Mouse (Mus musculus): ENCODE measurements around the gene Cpxm1. TPM values are rescaled to one million over a fixed set of nuclear protein-coding genes. Genes with fewer than 3 reads are reported as not detected.
"Not testable (repeated sequence)": the region's sequence is repeated elsewhere in the genome, so short reads cannot be mapped to it uniquely, and the experiment has no call there.

The Cpxm1 gene
- polyA plus RNA-seq, 1 experiment from 2014 or later: 27.8 TPM

DNA sequence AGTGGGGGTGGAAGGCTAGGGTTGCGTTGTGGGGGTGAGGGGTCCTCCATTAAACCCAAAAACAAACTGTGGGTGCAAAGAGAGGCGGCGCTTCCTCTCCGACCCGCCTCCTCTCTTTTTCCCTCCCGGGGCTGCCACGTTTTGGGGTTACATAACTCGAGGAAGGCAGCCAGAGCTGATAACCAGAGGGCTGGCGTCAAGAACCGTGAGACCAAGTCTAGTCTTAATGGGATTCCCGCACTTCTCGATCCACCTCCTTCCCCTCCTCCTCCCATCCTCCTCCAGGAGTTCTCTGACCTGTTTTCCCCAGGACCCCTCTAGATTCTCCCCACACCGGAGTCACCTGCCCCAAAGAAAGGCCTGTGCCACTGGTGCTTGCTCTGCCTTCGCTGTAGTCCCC lies 717 bp upstream of the Cpxm1 start:
- no peak for ATAC-seq (ENCODE audit: low FRiP score)
- no peaks in the 10 kb centered on the region for H3K9me3 ChIP-seq (replicated peaks)
- H3K4me2 ChIP-seq: peak overlapping the region; percentile 95
- 25% methylated on average over 14 of the region's 14 CpGs for WGBS
- no peak overlapping the region for H3K9ac ChIP-seq (replicated peaks)
- H3K4me3 ChIP-seq (replicated peaks): peak overlapping the region; percentile 51
- 0 out of 2 replicates have a peak, but pooled peaks cover 4% of the 10 kb centered on the region for H3K36me3 ChIP-seq
- peaks cover 12% of the 10 kb centered on the region for H3K27me3 ChIP-seq (replicated peaks)
- peaks cover 19% of the 10 kb centered on the region for H3K4me1 ChIP-seq
- no peak overlapping the region for H3K27ac ChIP-seq (replicated peaks)

DNA sequence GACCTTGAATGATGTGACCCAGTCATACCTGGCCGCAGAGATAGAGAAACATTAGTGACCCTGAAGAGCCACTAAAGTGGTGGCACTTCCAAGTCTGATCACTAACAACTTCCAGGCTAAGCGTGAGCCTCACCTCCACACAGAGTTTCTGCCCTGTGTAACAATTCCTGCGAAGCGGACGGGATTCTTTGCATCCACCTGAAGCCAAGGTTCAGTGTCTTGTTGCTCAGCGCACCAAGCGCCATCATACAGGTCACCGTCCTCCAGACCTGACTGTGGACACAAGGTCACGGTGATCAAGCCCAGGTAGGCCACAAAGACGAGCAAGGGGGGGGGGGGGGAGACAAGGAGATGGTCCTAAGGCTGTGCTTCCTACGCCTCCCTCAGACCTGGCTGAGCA lies 1.7 kb downstream of the Cpxm1 start:
- H3K4me2 ChIP-seq: no peak overlapping the region
- H3K9me3 ChIP-seq (replicated peaks): no peaks in the 10 kb centered on the region
- no peak overlapping the region for H3K4me3 ChIP-seq (replicated peaks)
- ATAC-seq (ENCODE audit: low FRiP score): no peak
- H3K9ac ChIP-seq (replicated peaks): no peak overlapping the region
- WGBS: 95% methylated on average over 11 of the region's 11 CpGs
- H3K27me3 ChIP-seq (replicated peaks): peaks cover 12% of the 10 kb centered on the region
- H3K27ac ChIP-seq (replicated peaks): no peak overlapping the region
- peaks cover 19% of the 10 kb centered on the region for H3K4me1 ChIP-seq
- peaks cover 13% of the 10 kb centered on the region for H3K36me3 ChIP-seq

DNA sequence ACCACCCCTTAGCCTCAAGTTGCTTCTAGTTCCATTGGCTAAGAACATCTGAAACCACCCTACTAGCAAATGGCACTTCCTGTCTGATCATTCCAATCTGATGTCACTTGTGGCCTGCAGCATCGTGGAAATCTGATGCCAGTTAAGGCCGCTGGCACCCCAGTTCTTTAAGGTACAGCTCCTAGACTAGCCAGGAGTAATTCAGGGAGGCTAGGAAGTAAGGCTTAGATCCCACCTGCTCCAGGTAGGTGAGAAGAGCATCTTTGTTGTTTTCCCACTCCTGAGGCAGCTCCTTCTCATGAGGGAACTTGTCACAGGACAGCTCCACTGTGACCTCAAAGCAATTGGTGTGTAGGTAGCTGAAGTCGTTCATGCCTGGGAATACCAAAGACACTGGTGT lies 4.5 kb downstream of the Cpxm1 start:
- peaks cover 1% of the 10 kb centered on the region; the same call in 1 of the 2 replicates for H3K27me3 ChIP-seq (replicated peaks)
- H3K27ac ChIP-seq (replicated peaks): no peak overlapping the region
- H3K9me3 ChIP-seq (replicated peaks): no peaks in the 10 kb centered on the region
- H3K36me3 ChIP-seq: peaks cover 16% of the 10 kb centered on the region
- no peak overlapping the region for H3K4me2 ChIP-seq
- H3K4me3 ChIP-seq (replicated peaks): no peak overlapping the region
- whole genome bisulfite sequencing: 90% methylated on average over 3 of the region's 3 CpGs
- peaks cover 14% of the 10 kb centered on the region for H3K4me1 ChIP-seq
- H3K9ac ChIP-seq (replicated peaks): no peak overlapping the region
- ATAC-seq (ENCODE audit: low FRiP score): no peak

DNA sequence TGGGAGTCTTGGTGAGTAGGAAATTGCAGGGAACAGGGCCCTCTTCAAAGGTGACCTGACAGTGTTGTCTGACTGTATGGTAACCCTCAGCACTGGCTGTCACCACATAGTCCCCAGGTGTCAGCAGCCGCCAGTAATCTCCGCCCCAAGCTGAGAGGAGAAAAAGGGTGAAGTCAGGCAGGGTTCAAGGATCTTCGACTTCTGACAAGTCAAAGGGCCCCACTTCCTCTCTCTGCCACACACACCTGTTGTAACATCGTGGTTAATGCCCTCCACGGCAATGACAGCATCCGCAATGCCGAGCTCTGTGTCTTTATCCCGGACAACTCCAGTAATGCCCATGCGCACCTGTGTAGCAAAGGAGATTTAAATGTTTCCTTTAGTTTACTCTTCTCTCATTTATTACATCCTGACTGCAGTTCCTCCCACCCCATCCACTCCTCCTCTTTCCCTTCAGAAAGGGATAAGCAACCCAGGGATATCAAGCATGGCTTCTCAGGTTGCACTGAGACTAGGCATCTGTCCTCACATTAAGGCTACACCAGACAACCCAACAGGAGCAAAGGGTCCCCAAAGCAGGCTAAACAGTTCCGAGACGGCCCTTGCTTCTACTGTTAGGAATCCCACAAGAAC lies 6.3 kb downstream of the Cpxm1 start:
- H3K4me3 ChIP-seq (replicated peaks): no peak overlapping the region
- H3K9ac ChIP-seq (replicated peaks): no peak overlapping the region
- 86% methylated on average over 11 of the region's 11 CpGs for WGBS
- H3K4me2 ChIP-seq: no peak overlapping the region
- H3K36me3 ChIP-seq: peaks cover 16% of the 10 kb centered on the region
- H3K9me3 ChIP-seq (replicated peaks): no peaks in the 10 kb centered on the region
- 0 out of 2 replicates have a peak, but pooled peaks cover 3% of the 10 kb centered on the region for H3K27me3 ChIP-seq (replicated peaks)
- no peaks in the 10 kb centered on the region for H3K4me1 ChIP-seq
- no peak overlapping the region for H3K27ac ChIP-seq (replicated peaks)
- no peak for ATAC-seq (ENCODE audit: low FRiP score)

DNA sequence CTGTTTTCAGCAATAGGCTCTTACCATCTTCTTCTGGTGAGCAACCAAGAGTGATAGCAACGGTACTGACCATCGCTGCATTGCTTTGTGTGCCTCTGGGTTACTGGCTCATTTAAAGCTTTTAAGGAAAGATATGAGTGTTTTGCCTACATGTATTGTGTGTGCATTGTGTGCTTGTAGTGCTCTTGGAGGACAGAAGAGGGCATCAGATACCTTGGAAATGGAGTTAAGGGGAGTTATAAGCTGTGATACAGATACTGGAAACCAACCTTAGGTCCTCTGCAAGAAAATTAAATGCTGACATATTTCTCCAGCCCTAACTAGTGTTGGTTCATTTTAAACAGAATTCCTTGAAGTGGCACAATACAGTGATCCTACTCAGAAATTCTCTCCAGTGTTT lies 8.6 kb downstream of the Cpxm1 start:
- Histone ChIP-seq H3K9me3 (replicated peaks) (no peaks in the 10 kb centered on the region), H3K36me3 (peaks cover 16% of the 10 kb centered on the region), H3K4me3 (replicated peaks) (no peak overlapping the region), H3K27ac (replicated peaks) (no peak overlapping the region), H3K4me1 (no peaks in the 10 kb centered on the region), H3K4me2 (no peak overlapping the region), H3K27me3 (replicated peaks) (0 out of 2 replicates have a peak, but pooled peaks cover 3% of the 10 kb centered on the region), H3K9ac (replicated peaks) (no peak overlapping the region)
- no peak for ATAC-seq (ENCODE audit: low FRiP score)
- 81% methylated on average over 2 of the region's 2 CpGs for WGBS

DNA sequence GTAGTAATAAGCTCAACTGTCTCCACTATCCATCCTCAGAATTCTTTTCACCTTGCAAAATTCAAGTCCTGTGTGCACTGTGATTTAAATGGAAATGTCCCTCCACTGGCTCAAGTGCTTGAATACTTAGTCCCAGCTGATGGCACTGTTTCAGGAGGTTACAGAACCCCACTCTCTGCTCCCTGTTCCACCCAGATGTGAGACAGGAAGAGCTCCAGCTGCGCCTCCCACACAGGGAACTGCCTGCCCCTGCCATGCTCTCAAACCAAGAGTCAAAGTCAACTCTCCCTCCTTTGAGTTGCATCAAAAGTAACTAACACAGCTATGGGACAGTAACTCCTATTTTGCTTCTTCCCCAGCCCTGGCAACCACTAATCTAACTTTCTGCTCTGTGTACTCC lies 11.2 kb downstream of the Cpxm1 start:
- Histone ChIP-seq H3K36me3 (peaks cover 5% of the 10 kb centered on the region; the same call in 1 of the 2 replicates), H3K4me2 (no peak overlapping the region), H3K4me1 (no peaks in the 10 kb centered on the region), H3K27me3 (replicated peaks) (0 out of 2 replicates have a peak, but pooled peaks cover 3% of the 10 kb centered on the region), H3K9me3 (replicated peaks) (no peaks in the 10 kb centered on the region), H3K9ac (replicated peaks) (no peak overlapping the region), H3K27ac (replicated peaks) (no peak overlapping the region), H3K4me3 (replicated peaks) (no peak overlapping the region)
- 82% methylated on average over 1 of the region's 1 CpGs for WGBS
- ATAC-seq (ENCODE audit: low FRiP score): no peak

DNA sequence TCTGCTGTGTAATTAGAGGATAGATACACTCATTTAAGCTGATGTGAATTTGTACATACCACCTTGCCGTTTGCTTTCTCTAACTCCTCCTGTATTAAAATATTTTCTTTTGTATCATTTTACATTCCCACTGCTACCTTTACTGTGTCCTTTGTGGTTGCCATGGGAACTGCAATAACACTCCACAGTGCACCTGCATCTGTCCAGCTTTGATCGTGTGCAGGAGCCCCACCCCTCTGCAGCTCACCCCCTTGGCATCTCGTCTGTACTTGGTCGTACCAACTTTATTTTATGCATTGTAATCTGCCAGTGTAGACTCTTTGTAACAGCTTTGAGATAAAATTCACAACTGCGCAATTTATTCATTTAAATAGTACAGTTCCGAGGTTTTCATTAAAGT lies 13.5 kb downstream of the Cpxm1 start:
- no peaks in the 10 kb centered on the region for H3K4me1 ChIP-seq
- no peak for ATAC-seq (ENCODE audit: low FRiP score)
- H3K27me3 ChIP-seq (replicated peaks): 0 out of 2 replicates have a peak, but pooled peaks cover 3% of the 10 kb centered on the region
- H3K4me3 ChIP-seq (replicated peaks): no peak overlapping the region
- WGBS: 66% methylated on average over 6 of the region's 6 CpGs
- H3K4me2 ChIP-seq: no peak overlapping the region
- H3K27ac ChIP-seq (replicated peaks): no peak overlapping the region
- no peaks in the 10 kb centered on the region for H3K36me3 ChIP-seq
- H3K9ac ChIP-seq (replicated peaks): no peak overlapping the region
- no peaks in the 10 kb centered on the region for H3K9me3 ChIP-seq (replicated peaks)

DNA sequence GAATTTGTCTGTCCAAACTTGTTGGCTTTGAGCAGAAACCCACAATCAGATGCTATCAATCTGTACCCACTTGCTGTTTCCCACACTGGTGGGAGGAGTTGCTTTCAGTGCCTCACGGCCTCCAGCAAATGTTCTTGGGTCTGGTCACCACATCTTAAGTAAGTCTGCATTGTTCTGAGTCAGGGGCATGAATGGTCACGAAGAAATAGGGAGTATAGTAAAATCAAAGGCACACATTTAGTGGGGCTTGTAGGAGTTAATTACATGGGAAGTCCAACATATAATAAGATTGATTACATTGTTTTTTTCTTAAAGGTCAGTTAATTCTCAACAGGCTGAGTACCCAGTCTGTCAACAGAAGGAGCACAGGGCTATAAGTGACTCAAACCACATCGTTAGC lies 14.2 kb downstream of the Cpxm1 start:
- 0 out of 2 replicates have a peak, but pooled peaks cover 3% of the 10 kb centered on the region for H3K27me3 ChIP-seq (replicated peaks)
- H3K4me1 ChIP-seq: no peaks in the 10 kb centered on the region
- H3K9me3 ChIP-seq (replicated peaks): no peaks in the 10 kb centered on the region
- ATAC-seq (ENCODE audit: low FRiP score): no peak
- H3K4me2 ChIP-seq: no peak overlapping the region
- no peaks in the 10 kb centered on the region for H3K36me3 ChIP-seq
- 33% methylated on average over 3 of the region's 3 CpGs for WGBS
- H3K9ac ChIP-seq (replicated peaks): no peak overlapping the region
- H3K4me3 ChIP-seq (replicated peaks): no peak overlapping the region
- H3K27ac ChIP-seq (replicated peaks): no peak overlapping the region

DNA sequence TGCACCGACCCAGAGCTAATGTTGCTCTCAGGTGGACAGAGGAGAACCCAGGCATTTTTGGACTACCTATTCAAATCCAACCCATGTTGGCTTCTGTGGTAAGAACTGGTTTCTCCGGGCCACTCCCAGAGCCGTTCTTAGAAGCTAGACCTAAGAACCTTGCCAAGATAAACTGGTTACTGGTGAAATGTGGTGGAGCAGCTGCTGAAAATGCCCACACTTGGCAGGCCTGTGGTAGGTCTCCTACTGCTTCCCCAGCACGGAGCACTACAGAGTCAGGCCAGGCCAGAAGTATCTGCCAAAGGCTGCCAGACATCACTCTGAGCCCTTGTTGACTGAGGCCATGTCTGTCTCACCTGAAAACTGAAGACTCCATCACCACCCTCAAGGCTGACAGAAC lies 22.4 kb downstream of the Cpxm1 start:
- ATAC-seq (ENCODE audit: low FRiP score): no peak

DNA sequence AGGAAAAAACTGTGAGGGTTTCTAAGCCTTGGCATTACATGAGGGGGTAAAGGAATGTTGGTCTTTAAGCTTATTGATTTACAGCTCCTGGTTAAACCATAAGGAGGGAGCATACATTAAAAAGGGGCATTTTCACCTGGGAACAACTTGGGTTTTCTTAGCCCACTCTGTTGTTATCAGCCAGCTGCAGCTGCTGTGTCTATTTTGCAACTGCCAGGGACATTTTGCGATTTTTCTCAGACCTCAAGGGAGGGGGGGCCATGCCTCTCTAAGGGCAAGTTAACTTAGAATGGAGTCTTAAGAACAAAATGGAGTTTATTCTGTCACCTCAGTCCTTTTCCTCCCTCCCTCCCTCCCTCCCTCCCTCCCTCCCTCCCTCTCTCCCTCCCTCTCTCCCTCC lies 24.3 kb downstream of the Cpxm1 start:
- not testable (repeated sequence) for H3K4me3 ChIP-seq (replicated peaks); H3K4me1 ChIP-seq; H3K4me2 ChIP-seq; ATAC-seq (ENCODE audit: low FRiP score); H3K36me3 ChIP-seq; H3K9me3 ChIP-seq (replicated peaks); H3K27me3 ChIP-seq (replicated peaks); H3K27ac ChIP-seq (replicated peaks); H3K9ac ChIP-seq (replicated peaks)
- 63% methylated on average over 1 of the region's 1 CpGs for WGBS

More for the DNA sequence above, 22.4 kb downstream of the Cpxm1 start:
- no peaks in the 10 kb centered on the region for H3K4me1 ChIP-seq
- WGBS: 82% methylated on average over 4 of the region's 4 CpGs
- H3K4me2 ChIP-seq: no peak overlapping the region
- H3K9ac ChIP-seq (replicated peaks): no peak overlapping the region
- H3K27ac ChIP-seq (replicated peaks): no peak overlapping the region
- H3K36me3 ChIP-seq: no peaks in the 10 kb centered on the region
- H3K27me3 ChIP-seq (replicated peaks): no peaks in the 10 kb centered on the region
- H3K4me3 ChIP-seq (replicated peaks): no peak overlapping the region
- no peaks in the 10 kb centered on the region for H3K9me3 ChIP-seq (replicated peaks)

DNA sequence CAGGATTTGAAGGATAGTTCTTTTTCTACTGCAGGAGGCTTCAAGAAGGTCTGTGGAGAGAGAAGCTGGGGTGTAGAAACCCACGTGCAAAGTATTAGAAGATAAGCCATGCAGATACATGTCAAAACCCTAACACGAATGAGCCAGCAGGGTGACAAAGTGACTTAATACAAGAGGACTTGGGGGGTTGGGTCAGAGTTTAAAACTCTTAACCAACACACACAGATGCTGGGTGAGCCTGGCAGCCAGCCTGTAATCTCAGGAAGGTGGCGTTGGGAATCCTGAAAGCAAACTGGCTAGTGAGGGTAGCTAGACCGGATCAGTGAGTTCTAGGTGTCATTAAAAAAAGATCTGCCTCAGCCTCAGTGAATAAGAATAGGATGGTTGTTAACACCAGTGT lies 30.0 kb downstream of the Cpxm1 start:
- 64% methylated on average over 4 of the region's 4 CpGs for WGBS

DNA sequence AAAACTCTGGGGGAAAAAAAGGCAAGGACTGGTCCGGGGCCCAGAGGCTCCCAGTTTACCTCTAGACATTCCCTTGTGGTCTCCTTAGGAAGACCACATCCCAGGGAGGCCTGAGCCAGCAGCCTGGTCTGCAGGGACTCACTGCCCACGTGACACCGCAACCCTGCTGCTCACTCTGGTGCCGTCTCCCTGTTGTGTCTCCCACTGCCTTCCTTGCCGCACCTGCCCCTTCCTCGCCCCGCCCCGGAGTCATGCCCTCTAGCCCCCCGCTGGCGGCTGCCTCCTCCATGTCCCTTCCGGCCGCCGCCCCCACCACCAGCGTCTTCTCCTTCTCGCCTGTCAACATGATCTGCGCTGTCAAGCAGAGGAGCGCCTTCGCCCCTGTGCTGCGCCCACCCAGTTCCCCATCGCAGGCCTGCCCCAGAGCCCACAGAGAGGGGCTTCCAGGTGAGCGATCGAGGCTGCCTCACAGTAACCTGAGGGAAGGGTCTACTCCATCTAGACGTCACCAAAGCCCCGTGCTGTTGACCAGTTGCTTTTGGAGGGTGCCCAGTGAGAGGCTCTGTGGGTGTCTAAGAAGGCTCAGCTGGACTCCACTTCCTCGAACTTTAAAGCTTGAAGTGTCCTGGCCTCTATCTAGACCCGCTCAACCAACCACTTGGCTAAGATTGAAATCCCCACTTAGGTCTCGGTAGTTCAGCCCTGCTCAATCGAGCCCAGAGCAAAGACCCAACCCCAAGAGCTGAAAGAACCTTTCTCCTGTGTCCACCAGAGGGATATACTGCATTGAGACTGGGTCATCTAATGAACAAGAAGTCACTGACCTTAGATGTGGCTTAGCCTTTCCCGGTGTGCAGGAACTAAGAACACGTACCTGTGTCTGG lies 31.9 kb downstream of the Cpxm1 start:
- H3K27me3 ChIP-seq (replicated peaks): peaks cover 50% of the 10 kb centered on the region

More for the DNA sequence above, 30.0 kb downstream of the Cpxm1 start:
- Histone ChIP-seq H3K27ac (replicated peaks) (no peak overlapping the region), H3K4me2 (no peak overlapping the region), H3K4me1 (peaks cover under 1% of the 10 kb centered on the region; the same call in 1 of the 2 replicates), H3K4me3 (replicated peaks) (no peak overlapping the region), H3K9me3 (replicated peaks) (no peaks in the 10 kb centered on the region), H3K36me3 (no peaks in the 10 kb centered on the region), H3K9ac (replicated peaks) (no peak overlapping the region), H3K27me3 (replicated peaks) (peaks cover 31% of the 10 kb centered on the region)
- ATAC-seq (ENCODE audit: low FRiP score): no peak

More for the DNA sequence above, 31.9 kb downstream of the Cpxm1 start:
- Histone ChIP-seq H3K4me3 (replicated peaks) (peak overlapping the region; percentile 28), H3K27ac (replicated peaks) (no peak overlapping the region), H3K9me3 (replicated peaks) (no peaks in the 10 kb centered on the region), H3K9ac (replicated peaks) (no peak overlapping the region), H3K4me1 (peaks cover 6% of the 10 kb centered on the region), H3K36me3 (no peaks in the 10 kb centered on the region), H3K4me2 (peak overlapping the region; percentile 52)
- ATAC-seq (ENCODE audit: low FRiP score): no peak
- 14% methylated on average over 30 of the region's 30 CpGs for WGBS
